Mouse (Mus musculus): ENCODE data around the gene Stk11. TPM values are rescaled to one million over a fixed set of nuclear protein-coding genes. Genes with fewer than 3 reads are reported as not detected.
A peak's percentile ranks its signal among the peaks of the same experiment; 100 is the strongest.

Stk11 gene
- polyA plus RNA-seq, 1 experiment from 2014 or later = 20.5 TPM

- Histone ChIP-seq H3K9me3 (no peaks in the 10 kb centered on the region), H3K27ac (no peak overlapping the region; the same call in 1 of the 2 replicates), H3K36me3 (replicated peaks) (0 out of 2 replicates have a peak, but pooled peaks cover 7% of the 10 kb centered on the region), H3K4me2 (peak overlapping the region; percentile 92), H3K4me3 (peak overlapping the region; percentile 86), H3K9ac (peak overlapping the region; percentile 33), H3K27me3 (replicated peaks) (no peaks in the 10 kb centered on the region), H3K4me1 (peaks cover 43% of the 10 kb centered on the region)
- ATAC-seq (replicated peaks) = no peak
- 73% methylated on average over 1 of the region's 1 CpGs for WGBS
Observed at GRCm38 (mm10) chr10:80117736-80118135, 2.1 kb downstream of the Stk11 start.

- H3K27me3 ChIP-seq (replicated peaks) = no peaks in the 10 kb centered on the region
- 0 out of 2 replicates have a peak, but pooled peaks cover 7% of the 10 kb centered on the region for H3K36me3 ChIP-seq (replicated peaks)
- ATAC-seq (replicated peaks) = no peak
- peaks cover 43% of the 10 kb centered on the region for H3K4me1 ChIP-seq
- H3K4me2 ChIP-seq = peak overlapping the region; percentile 92
- no peaks in the 10 kb centered on the region for H3K9me3 ChIP-seq
- 49% methylated on average over 6 of the region's 6 CpGs for WGBS
- H3K9ac ChIP-seq = peak overlapping the region; percentile 34; the same call in 1 of the 2 replicates
- peak overlapping the region; percentile 86; the same call in 1 of the 2 replicates for H3K4me3 ChIP-seq
- no peak overlapping the region for H3K27ac ChIP-seq
Observed at GRCm38 (mm10) chr10:80118552-80118951, 2.9 kb downstream of the Stk11 start.

GRCm38 (mm10) chr10:80120146-80120545, 4.5 kb downstream of the Stk11 start:
- Histone ChIP-seq H3K4me1 (peaks cover 37% of the 10 kb centered on the region), H3K9ac (peak overlapping the region; percentile 4; the same call in 1 of the 2 replicates), H3K4me3 (no peak overlapping the region), H3K36me3 (replicated peaks) (peaks cover 7% of the 10 kb centered on the region; the same call in 1 of the 2 replicates), H3K4me2 (no peak overlapping the region), H3K27me3 (replicated peaks) (no peaks in the 10 kb centered on the region), H3K27ac (no peak overlapping the region), H3K9me3 (no peaks in the 10 kb centered on the region)
- ATAC-seq (replicated peaks) = no peak
- 74% methylated on average over 2 of the region's 2 CpGs for WGBS

- peaks cover 17% of the 10 kb centered on the region for H3K36me3 ChIP-seq (replicated peaks)
- no peak for ATAC-seq (replicated peaks)
- no peak overlapping the region for H3K27ac ChIP-seq
- H3K4me3 ChIP-seq = no peak overlapping the region
- peaks cover 34% of the 10 kb centered on the region for H3K4me1 ChIP-seq
- 94% methylated on average over 2 of the region's 2 CpGs for WGBS
- H3K9me3 ChIP-seq = no peaks in the 10 kb centered on the region
- no peak overlapping the region for H3K4me2 ChIP-seq
- no peaks in the 10 kb centered on the region for H3K27me3 ChIP-seq (replicated peaks)
- H3K9ac ChIP-seq = no peak overlapping the region
Observed at GRCm38 (mm10) chr10:80121639-80122038, 6.0 kb downstream of the Stk11 start.

GRCm38 (mm10) chr10:80123932-80124562, 8.4 kb downstream of the Stk11 start:
- H3K4me2 ChIP-seq = no peak overlapping the region
- peaks cover 38% of the 10 kb centered on the region for H3K36me3 ChIP-seq (replicated peaks)
- no peak overlapping the region for H3K4me3 ChIP-seq
- no peak for ATAC-seq (replicated peaks)
- WGBS = 92% methylated on average over 9 of the region's 9 CpGs
- no peaks in the 10 kb centered on the region for H3K27me3 ChIP-seq (replicated peaks)
- H3K4me1 ChIP-seq = peaks cover 10% of the 10 kb centered on the region
- H3K27ac ChIP-seq = no peak overlapping the region
- no peaks in the 10 kb centered on the region for H3K9me3 ChIP-seq
- no peak overlapping the region for H3K9ac ChIP-seq

GRCm38 (mm10) chr10:80127920-80128319, 12.3 kb downstream of the Stk11 start:
- no peak for ATAC-seq (replicated peaks)
- Histone ChIP-seq H3K36me3 (replicated peaks) (peaks cover 57% of the 10 kb centered on the region), H3K27ac (no peak overlapping the region), H3K4me1 (peaks cover 14% of the 10 kb centered on the region), H3K4me3 (no peak overlapping the region), H3K9ac (no peak overlapping the region), H3K4me2 (no peak overlapping the region), H3K9me3 (no peaks in the 10 kb centered on the region), H3K27me3 (replicated peaks) (no peaks in the 10 kb centered on the region)
- WGBS = 92% methylated on average over 8 of the region's 8 CpGs

- Histone ChIP-seq H3K9ac (no peak overlapping the region), H3K4me2 (no peak overlapping the region), H3K27ac (no peak overlapping the region), H3K9me3 (no peaks in the 10 kb centered on the region), H3K4me1 (peaks cover 18% of the 10 kb centered on the region), H3K36me3 (replicated peaks) (peaks cover 75% of the 10 kb centered on the region), H3K27me3 (replicated peaks) (no peaks in the 10 kb centered on the region), H3K4me3 (no peak overlapping the region)
- WGBS = 96% methylated on average over 9 of the region's 9 CpGs
- ATAC-seq (replicated peaks) = no peak
Observed at GRCm38 (mm10) chr10:80129846-80130245, 14.2 kb downstream of the Stk11 start.

- 85% methylated on average over 18 of the region's 18 CpGs for WGBS
- ATAC-seq (replicated peaks) = no peak
- no peak overlapping the region for H3K4me3 ChIP-seq
- H3K9me3 ChIP-seq = no peaks in the 10 kb centered on the region
- H3K27me3 ChIP-seq (replicated peaks) = no peaks in the 10 kb centered on the region
- peak overlapping the region; percentile 2; the same call in 1 of the 2 replicates for H3K27ac ChIP-seq
- H3K9ac ChIP-seq = no peak overlapping the region
- peaks cover 18% of the 10 kb centered on the region for H3K4me1 ChIP-seq
- H3K36me3 ChIP-seq (replicated peaks) = peaks cover 82% of the 10 kb centered on the region
- no peak overlapping the region for H3K4me2 ChIP-seq
Observed at GRCm38 (mm10) chr10:80130403-80131031, 14.9 kb downstream of the Stk11 start.

GRCm38 (mm10) chr10:80131316-80131951, 15.8 kb downstream of the Stk11 start:
- Histone ChIP-seq H3K9ac (no peak overlapping the region), H3K36me3 (replicated peaks) (peaks cover 75% of the 10 kb centered on the region)

GRCm38 (mm10) chr10:80131952-80132350, 16.3 kb downstream of the Stk11 start:
- Histone ChIP-seq H3K4me1 (peaks cover 27% of the 10 kb centered on the region), H3K9me3 (no peaks in the 10 kb centered on the region), H3K27ac (no peak overlapping the region), H3K4me2 (peak overlapping the region; percentile 12), H3K9ac (no peak overlapping the region), H3K27me3 (replicated peaks) (no peaks in the 10 kb centered on the region), H3K36me3 (replicated peaks) (peaks cover 70% of the 10 kb centered on the region), H3K4me3 (0 out of 2 replicates have a peak overlapping the region, but pooled peaks have one; percentile 8)
- ATAC-seq (replicated peaks) = peak; percentile 12; the same call in 1 of the 2 replicates
- WGBS = 25% methylated on average over 27 of the region's 27 CpGs

More at GRCm38 (mm10) chr10:80131316-80131951, 15.8 kb downstream of the Stk11 start:
- WGBS = 14% methylated on average over 55 of the region's 55 CpGs
- Histone ChIP-seq H3K4me1 (peaks cover 22% of the 10 kb centered on the region), H3K4me2 (peak overlapping the region; percentile 12), H3K27ac (peak overlapping the region; percentile 2; the same call in 1 of the 2 replicates), H3K4me3 (0 out of 2 replicates have a peak overlapping the region, but pooled peaks have one; percentile 8), H3K27me3 (replicated peaks) (no peaks in the 10 kb centered on the region), H3K9me3 (no peaks in the 10 kb centered on the region)
- ATAC-seq (replicated peaks) = peak; percentile 62

GRCm38 (mm10) chr10:80133226-80133849, 17.7 kb downstream of the Stk11 start:
- Histone ChIP-seq H3K4me1 (peaks cover 39% of the 10 kb centered on the region), H3K9ac (no peak overlapping the region), H3K27me3 (replicated peaks) (no peaks in the 10 kb centered on the region), H3K4me2 (no peak overlapping the region), H3K27ac (no peak overlapping the region), H3K4me3 (no peak overlapping the region), H3K36me3 (replicated peaks) (peaks cover 57% of the 10 kb centered on the region), H3K9me3 (no peaks in the 10 kb centered on the region)
- no peak for ATAC-seq (replicated peaks)
- WGBS = 65% methylated on average over 8 of the region's 8 CpGs

GRCm38 (mm10) chr10:80134421-80134820, 18.8 kb downstream of the Stk11 start:
- no peak overlapping the region for H3K9ac ChIP-seq
- H3K27me3 ChIP-seq (replicated peaks) = no peaks in the 10 kb centered on the region
- peaks cover 42% of the 10 kb centered on the region for H3K4me1 ChIP-seq
- H3K4me3 ChIP-seq = no peak overlapping the region
- WGBS = 90% methylated on average over 9 of the region's 9 CpGs
- H3K9me3 ChIP-seq = no peaks in the 10 kb centered on the region
- no peak for ATAC-seq (replicated peaks)
- H3K27ac ChIP-seq = no peak overlapping the region
- peaks cover 49% of the 10 kb centered on the region for H3K36me3 ChIP-seq (replicated peaks)
- H3K4me2 ChIP-seq = no peak overlapping the region

Data from midbrain, embryonic 15.5 days (tissue).